Mouse (Mus musculus) olfactory bulb, adult 2 months (tissue): ENCODE data around the gene Gm21974.

Experiments
- CTCF ChIP-seq: fragments of 200-500 bp; IDR thresholded peaks from 2 replicates; pipeline ENCODE4 v1.5.1; 2012; ENCODE audit warnings: low read depth, mild to moderate bottlenecking, low read length, moderate library complexity; ENCODE audit not compliant: insufficient read depth
- POLR2A ChIP-seq: fragments of 200-500 bp; IDR thresholded peaks from 2 replicates; pipeline ENCODE4 v1.6.1; 2012; ENCODE audit warnings: mild to moderate bottlenecking, low read depth, low read length, moderate library complexity; ENCODE audit not compliant: insufficient read depth

GRCm38 (mm10) chr7:127867641-127868040, 27.6 kb downstream of the Gm21974 start:
- no peak for TF ChIP-seq CTCF
- no peak for TF ChIP-seq POLR2A
